Mouse (Mus musculus) adrenal gland, adult 8-10 months (tissue): ENCODE results near the gene Smim13. TPM values are rescaled to one million over a fixed set of nuclear protein-coding genes. Genes with fewer than 3 reads are reported as not detected.
"Not testable (repeated sequence)": the region's sequence is repeated elsewhere in the genome, so short reads cannot be mapped to it uniquely, and the experiment has no call there.

Experiments used
- DNase-seq: peaks from one replicate; pipeline ENCODE4 v3.0.0; 2022
- total RNA-seq, 4 experiments: library from RNA; stranded (reverse); gene quantifications; 2 replicates each; pipeline ENCODE4 v1.2.4; 2022

The Smim13 gene
- 10 to 100 TPM in 3 of 4 experiments, 1 to 10 TPM in 1; 10.0 to 12.2 (median 10.4) TPM for total RNA-seq

DNA sequence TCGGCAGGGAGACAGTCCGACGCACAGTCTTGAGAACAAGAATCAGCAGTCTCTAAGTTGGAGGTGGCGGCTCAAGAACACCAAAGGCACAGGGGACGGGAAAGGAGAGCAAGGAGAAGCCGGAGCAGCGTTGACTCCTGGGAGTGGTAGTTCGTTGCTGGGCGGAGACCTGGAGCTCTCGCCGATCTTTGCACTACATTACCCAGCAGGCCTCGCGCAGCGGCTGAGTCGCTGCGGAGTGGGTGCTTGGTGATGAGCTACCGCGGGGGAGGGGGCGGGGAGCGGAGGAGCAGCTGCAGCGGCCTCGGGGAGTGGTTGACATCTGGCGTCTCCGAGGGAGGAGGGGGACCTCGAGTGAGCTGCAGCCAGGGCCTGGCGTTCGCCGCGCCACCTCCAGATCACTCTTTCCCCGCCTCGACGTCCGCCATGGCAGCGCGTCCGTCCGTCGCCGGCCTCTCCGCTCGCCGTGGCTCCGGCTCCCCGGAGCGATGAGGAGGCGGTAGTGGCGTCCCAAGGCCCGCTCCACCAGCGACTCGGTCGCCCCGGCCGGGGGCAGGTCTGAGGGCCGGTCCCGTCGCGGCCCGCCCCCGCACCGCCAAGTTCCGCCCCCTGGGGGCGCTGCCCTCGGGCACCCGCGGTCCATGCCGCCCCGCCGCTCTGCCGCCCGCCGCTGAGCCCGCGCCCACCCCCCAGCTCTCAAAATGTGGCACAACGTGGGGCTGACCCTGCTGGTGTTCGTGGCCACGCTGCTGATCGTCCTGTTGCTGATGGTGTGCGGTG lies at the start of gene Smim13:
Gene Smim13, plus strand, starts transcription at position 307 of the 780 bp plus-strand sequence.
- peak; percentile 94 for DNase-seq

DNA sequence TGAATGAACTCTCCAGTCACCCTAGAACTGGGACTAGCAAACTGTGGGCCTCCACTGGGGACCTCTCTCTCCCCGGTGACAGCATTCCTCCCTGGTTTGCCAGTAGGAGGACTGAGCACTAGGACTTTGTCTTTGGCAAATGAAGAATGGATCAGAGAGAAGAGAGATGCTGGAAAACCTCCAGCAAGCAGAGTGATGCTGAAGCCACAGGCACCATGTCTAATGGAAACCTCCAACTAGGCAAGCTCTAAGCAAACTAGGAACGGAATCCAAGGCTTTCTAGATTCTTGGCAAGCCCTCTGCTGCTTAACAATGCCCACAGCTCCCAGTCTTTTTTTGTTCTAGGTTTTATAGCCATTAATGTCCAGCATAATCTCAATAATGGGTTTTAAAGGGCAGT lies 48.8 kb upstream of the Smim13 start:
- DNase-seq, result no peak

DNA sequence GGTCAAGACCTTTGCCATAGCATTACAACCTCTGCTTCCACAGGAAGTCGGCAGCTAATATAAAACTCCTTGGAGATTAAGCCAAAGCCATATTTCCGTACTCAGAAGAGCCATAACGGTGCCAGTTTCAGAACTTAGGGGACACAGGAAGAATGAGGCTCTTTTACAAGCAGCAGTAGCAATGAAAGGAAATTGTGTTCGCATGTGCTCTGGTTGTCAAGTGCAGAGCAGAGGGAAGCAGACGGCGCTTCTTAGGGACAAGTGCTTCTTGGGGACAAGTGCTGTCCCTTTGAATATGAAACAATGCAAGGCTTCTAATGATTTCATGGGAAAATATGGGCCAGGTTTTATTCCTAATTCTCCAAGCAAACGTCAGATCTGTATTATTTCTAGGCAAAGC lies 46.4 kb upstream of the Smim13 start:
- no peak for DNase-seq

DNA sequence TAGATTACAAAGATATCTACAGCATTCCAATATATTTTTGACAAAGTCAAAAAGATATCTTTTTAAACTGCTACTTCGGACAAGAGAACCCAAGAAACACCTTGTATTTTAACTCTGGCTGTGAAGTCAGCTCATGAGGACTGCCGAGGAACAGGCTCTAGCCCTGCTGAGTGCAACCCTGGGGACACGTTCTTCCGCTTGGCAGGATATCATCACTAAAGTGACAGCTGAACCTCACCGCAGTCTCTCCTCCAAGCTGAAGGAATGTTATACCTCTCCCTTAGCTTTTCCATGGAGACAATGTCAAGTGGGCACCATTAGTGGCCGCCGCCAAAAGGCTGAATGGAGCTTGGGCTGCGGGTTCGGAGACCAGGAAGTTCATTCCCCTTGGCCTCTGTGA lies 46.0 kb upstream of the Smim13 start:
- no peak for DNase-seq

DNA sequence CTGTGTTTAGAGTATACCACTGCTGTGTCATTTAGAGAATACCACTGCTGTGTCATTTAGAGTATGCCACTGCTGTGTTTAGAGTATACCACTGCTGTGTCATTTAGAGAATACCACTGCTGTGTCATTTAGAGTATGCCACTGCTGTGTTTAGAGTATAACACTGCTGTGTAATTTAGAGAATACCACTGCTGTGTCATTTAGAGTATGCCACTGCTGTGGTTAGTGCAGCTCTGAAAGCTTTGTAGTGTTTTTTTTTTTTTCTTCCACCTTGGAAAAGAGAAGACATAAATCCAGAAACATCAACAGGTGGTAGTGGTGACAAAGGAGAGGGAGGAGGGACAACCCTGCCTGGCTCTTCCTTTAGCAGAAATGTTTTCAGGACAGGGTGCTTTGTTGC lies 44.1 kb upstream of the Smim13 start:
- not testable (repeated sequence) for DNase-seq

DNA sequence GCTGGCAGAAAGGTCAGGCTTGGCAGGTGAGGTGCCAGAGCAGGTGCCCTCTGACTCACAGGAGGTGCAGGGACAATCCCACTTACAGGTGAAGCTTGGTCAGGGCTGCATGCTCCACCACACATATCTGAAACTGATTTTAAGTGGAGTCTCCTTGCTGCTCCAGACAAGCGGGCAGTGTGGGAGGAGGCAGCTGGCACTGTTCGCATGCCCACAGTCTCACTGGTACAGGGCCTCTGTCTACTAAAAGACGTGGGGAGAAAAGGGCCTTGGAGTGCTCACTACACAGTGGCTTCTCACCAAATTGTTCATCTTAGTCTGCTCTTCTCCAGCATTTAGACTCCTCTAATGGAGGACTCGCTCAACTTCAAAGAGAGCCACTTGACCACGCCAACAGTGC lies 43.4 kb upstream of the Smim13 start:
- DNase-seq, result no peak

DNA sequence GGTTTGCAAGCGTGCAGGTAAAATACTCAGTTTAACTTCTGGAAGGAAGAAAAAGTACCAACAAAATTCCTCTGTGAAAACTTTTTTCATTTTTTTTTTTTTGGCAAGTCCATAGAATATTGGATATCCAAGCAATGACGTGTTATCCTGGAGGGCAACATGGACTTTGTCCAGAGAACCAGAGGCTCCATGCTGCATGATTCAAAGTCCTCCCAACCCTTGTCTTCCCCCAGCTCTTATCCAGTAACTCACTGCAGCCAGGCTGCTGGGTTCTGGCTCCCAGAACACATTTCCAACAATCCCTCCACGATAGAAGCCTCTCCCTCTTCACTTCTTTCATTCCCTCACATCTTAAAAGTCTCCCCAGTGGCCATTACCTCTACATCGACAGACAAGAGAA lies 38.4 kb upstream of the Smim13 start:
- DNase-seq, result no peak

DNA sequence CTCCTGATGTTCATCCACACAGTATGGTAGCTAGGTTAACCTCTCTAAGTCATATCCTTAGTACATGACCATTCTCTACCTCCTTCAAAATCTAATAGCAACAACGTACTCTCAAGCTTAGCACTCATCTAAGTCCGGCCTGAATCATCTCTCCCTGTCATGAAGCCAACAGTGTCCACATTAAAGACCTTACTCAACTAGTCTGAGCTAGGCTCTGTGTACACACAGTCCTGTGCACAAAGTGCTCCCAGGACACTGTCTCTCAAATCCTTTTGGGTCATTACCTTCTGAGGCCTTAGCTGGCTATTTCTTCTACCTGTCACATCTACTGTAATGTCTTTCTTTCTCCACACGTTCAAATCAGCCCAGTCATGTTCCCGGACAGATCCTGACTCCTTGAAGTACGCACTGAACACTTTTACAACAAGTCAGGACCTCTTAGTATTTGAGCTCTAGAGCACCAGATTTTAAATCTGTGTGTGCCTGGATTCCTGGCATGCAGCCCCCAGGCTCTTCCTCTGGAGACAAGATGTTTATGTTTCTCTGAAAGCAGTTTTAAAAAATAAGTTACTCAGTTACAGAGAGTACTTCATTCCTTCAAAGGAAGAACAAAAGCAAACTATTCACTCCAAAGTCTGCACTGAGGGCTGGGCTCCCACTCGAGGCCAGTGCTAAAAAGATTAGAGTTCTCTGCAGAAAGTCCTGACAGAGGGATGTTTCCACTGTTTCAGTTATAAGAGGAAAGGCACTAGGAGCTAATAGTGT lies 36.9 kb upstream of the Smim13 start:
- DNase-seq, result no peak

DNA sequence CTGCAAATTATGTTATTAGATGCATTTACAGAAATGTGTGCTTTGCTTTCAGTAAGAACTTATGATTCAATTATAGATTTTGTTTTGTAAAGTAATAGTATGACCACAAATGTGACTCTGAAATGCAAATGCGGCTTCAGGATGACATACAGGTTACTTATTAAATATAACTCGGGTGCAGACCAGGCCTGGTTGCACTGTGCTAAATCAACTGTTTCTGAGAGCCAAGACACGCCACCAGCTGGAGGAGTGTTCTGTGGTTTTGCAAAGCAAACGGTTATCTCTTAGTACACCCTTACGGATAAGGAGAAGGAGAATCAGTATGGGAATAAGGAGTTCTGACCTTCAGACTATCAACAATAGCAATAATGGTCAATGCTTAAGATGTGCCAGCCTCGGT lies 34.0 kb upstream of the Smim13 start:
- no peak for DNase-seq

DNA sequence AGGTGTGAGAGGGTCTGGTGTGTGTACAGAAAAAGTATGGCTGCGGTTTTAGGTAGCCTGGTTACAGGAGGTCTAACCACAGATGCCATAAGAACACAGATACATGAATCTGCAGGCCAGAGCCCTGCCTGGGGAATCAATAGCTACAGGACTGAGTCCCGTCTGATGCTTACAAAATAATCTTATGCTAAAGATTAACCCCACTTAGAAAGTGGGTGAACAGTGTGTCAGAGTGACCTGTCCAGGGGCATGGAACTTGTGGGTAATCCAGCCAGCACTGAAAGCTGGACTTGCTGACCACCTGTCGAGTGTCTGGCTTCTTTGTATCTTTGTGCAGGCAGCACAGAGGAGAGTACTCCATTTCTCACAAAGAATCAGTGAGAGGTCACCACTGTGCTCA lies 33.4 kb upstream of the Smim13 start:
- no peak for DNase-seq

DNA sequence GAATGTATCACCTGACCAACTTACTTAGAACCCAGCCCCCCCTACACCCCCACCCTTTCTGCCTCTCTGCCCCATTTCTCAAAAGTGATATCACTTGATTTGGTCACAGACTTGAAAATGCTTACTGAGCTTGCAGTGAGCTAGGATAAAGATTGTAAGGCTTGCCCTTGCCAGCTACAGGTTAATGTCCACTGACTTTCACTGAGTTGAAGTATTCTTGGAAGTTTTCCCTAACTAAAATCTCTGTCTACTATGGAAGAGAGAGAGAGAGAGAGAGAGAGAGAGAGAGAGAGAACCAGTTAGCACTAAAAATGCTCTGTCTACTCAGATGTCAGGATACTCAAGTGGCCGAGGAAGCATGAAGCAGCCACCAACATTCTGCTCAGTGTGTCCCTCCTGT lies 30.6 kb upstream of the Smim13 start:
- DNase-seq, result no peak

DNA sequence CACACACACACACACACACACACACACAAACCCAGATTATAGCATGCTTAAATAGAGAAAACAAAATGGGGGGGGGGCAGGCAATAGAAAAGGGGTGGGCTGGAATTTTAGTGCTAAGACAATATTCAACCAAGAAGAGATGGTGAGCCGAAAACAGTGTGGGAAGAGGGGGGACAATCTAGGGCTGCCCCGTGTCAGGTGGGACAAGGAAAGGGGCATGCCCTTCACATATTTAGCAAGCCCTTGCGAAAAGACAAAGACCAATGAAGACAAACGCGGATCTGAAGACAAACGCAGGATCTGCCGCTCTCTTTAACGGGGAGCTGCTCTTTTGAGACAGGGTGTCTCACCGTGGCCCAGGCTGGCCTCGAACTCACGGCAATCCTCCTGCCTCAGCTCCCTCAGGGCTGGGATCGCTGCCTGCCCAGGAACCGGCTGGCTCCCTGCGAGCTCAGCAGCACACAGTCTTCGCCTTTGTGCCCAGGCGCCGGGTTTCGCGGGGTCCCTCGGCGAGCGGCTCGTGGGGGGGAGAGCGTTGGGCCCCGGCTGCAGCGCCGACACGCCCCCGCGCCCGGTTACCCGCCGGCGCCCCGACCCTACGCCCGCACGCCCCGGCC lies 29.8 kb upstream of the Smim13 start:
- no peak for DNase-seq

DNA sequence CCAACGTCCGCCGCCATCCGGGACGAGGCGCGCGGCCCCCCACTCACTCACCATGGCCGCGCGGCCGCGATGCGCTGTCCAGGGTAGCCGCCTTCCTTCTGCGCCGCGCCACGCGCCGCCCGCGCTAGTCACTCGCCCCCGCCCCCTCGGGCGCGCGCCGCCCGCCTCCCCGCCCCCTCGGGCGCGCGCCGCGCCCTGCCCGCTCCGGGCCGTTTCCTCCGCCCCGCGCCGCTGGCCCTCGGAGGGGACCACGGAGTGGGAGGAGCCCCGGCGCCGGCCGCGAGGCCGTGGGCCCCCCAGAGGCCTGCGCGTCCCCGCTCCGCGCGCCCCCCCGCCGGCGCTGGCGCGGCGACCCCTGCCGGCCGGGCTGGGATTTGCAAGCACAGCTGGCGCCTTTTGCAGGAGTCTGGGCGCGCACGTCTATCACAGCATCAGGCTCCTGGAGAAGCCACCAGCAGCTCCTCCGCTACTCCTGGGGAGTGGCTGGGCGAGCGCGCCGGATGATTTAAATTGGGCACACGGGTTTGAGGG lies 29.3 kb upstream of the Smim13 start, which contains the start of gene Elovl2:
Gene Elovl2, minus strand, starts transcription at position 102 of the 531 bp plus-strand sequence.
- peak; percentile 17 for DNase-seq

DNA sequence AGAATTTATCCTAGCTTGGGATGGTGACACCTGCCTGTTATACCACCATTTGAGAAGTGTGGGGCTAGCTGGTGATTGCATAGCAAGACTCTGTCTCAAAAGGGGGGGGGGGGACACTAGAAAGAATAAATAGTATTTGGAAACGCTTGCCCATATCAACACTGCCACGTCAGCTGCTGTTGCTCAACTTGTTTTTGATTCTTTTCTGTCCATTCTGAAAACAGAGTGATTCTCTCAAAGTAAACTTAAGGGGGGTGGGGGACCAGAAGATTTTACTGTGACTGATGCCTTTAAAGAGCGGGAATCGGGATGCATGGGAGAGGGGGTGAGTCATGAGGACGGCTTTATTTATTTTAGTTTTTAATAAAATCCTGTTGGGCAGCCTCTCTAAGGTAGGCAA lies 23.1 kb upstream of the Smim13 start:
- no peak for DNase-seq

DNA sequence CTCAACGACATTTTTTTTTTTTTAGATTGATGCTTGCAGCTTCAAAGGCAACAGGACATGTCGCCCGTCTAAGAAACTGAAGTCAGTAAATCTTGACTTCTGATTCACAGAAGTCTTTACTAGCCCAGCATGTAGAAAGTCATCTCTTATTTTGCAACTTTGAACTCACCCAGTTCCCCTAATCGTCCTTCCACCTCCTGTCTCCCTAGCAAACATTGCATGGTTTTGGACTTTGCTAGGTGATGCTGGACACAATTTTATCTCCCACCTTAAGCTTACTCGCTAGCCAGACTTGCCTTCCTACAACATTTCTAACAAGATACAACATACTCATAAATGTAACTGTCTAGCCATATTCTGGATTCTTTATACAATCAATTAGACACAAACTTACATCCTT lies 21.6 kb upstream of the Smim13 start:
- DNase-seq, result no peak

DNA sequence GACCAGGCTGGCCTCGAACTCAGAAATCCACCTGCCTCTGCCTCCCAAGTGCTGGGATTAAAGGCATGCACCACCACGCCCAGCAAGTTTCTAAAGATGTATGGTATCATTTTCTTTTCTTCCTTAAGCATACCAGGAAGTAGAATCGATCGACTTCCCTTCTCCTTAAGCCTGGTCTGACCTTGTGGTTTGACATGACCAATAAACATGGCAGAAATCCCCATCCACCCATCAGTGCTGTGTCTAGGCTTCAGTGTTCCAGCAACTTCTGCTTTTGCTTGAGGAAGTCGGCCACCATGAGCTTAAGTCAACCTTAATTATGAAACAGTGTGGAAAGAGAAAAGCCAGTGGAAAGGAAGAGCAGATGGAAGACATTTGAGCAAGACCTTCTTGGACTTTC lies 19.4 kb upstream of the Smim13 start:
- DNase-seq, result no peak

DNA sequence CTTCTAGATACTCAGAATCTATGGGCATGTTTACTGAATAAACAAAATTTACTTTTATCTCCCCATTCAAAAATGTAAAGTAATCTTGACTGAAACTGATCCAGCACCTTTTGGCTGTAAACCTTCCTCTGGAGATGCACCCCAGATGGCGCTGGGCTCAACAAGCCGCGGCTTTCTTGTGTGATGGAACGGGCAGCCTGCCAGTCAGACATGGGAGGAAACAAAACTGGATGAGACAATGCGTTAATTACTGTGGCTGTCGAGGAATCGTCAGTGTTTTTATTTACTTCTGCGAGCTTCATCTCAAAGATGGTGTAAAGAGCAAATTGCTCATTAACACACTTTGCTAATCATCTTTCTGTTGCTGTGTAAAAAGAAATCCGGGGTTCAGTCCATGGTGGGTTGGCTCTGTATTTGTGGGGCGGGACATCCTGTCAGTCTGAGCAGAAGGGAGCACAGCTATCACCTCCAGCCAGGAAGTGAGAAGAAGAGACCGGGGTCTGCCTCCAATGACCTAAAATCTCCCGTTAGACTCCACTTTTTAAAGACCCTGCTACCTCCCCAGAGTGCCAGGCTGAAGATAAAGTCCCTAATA lies 18.2 kb upstream of the Smim13 start:
- DNase-seq, result no peak

DNA sequence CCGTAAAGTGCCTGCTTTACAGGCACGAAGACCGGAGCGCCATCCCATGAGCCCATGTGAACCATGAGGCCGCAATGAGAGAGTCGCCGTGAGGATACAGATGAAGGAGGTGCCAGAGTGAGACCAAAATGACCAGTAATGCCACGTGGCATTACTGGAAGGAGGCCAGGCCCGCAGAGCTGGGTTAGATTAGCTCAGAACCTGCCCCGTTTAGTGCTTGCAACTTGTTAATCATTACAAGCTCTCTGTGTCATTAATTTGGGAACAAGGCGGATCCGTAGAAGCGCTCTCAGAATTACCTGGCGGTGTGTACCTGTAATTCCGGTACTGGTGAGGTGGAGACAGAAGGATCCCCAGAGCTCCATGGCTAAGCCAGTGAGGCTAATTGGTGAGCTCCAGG lies 17.4 kb upstream of the Smim13 start:
- DNase-seq, result no peak

DNA sequence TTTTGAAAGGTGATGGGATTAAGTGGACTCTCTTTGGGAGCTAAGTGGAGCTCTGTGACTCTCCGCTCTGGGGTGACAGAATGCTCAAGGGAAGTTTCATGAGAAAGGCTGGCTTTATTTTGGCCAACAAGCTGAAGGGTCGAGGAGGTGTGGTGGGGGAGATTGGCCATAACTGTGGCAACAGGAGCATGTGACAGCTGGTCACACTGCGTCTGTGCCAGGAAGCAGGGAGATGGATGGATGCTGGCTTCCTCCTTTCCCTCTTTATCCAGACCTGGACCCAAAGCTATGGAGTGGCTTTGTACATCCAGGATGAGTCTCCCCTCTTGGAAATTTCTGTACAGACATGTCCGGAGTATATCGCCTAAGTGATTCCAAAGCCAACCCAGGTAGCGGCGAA lies 16.4 kb upstream of the Smim13 start:
- no peak for DNase-seq

DNA sequence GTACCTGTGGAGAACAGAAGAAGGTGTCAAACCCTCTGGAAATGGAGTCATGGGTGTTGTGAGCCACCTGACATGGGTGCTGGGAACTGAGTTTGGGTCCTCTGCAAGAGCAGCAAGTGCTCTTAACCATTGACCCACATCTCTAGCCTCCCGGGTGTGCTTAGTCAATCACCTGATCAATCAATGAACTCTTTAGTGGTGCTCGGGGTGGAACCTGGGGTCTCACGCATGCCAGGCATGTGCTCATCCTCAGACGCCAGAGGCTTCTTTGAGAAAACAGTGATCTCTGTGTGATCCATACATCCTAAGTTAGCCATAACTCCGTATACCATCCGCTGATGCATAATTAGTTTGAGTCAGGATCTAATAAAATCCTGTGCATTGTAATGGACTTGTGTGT lies 14.5 kb upstream of the Smim13 start:
- DNase-seq, result no peak

DNA sequence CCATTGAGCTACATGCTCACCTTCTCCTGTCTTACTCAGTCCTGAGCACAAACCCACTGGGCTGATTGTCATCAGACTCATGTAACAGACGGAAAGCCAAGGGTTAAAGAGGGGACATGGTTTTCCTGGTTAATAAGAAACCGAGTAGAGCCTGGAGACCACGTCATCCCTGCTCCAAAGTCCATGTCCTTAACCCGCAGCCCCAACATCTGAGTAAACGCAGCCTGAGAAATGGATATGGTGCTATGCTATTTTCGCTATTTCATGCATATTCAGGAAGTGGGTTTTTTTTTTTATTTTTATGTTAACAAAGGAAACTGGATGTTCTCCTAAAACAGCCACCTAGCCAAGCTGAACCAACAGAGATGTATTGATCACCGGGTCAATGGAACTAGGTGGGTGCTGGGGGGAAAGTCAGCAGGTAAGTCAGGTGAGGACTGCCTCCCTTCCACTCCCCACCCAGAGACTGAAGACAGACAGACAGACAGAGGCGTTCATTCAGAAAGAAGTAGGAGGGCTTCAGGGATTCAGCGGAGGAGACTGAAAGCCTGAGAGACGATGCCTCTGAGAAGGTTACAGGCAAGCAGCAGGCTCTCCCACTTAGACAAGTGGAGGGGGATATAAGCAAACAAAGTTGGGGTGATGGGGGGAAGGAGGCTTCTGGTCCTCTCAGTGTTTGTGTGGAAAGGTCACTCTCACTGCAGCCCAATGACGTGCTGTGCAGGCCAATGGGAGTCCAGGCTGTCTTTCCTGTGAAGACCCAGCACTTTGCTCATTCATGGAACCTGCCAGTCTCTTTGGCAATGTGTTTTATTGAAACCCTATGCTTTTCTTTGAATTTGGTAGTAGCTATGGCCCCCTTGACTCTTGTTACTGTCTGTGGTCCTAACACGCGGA lies 13.6 kb upstream of the Smim13 start:
- no peak for DNase-seq
